Mouse (Mus musculus) large intestine, adult 2 months (tissue): ENCODE measurements around the gene Tmem170b. TPM values are rescaled to one million over a fixed set of nuclear protein-coding genes. Genes with fewer than 3 reads are reported as not detected.
"Not testable (repeated sequence)": the region's sequence is repeated elsewhere in the genome, so short reads cannot be mapped to it uniquely, and the experiment has no call there.

Source experiments
- DNase-seq: peaks from one replicate; pipeline ENCODE4 v3.0.0-alpha.2; 2012; ENCODE audit warnings: low read depth, low spot score
- WGBS: fragments of 180-500 bp; shearing (Covaris S2); methylation state at CpG from one replicate; pipeline ENCODE4 v1.1.7; 2018; 5-methylcytosine and 5-hydroxymethylcytosine counted together
- polyA plus RNA-seq: library from polyadenylated mRNA; depleted of rRNA; stranded (reverse); fragments of >200 nt; gene quantifications from 2 replicates; pipeline ENCODE4 v1.2.3, GENCODE M21; 2012

The Tmem170b gene
- polyA plus RNA-seq, 1 experiment: 2.0 TPM

DNA sequence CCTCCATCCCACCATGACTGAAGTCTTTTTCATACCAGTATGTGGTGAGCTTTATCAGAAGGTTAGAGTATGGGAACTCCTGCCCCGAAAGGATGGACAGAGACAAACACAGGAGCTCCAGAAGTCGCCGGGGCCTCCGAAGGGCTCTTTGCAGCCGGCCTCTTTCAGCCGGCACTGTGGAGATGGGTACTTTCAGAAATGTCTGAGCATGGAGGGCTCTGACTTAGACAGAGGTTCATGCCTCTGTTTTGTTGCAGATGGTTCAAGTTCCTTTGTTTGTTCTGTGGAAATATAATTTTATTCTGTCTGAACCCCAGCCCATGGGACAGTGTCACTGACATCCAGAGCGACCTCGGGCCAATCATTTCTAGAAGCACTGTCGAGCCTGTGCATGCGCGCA is 55.4 kb downstream of the Tmem170b start:
- WGBS: 96% methylated on average over 11 of the region's 11 CpGs
- DNase-seq: no peak

DNA sequence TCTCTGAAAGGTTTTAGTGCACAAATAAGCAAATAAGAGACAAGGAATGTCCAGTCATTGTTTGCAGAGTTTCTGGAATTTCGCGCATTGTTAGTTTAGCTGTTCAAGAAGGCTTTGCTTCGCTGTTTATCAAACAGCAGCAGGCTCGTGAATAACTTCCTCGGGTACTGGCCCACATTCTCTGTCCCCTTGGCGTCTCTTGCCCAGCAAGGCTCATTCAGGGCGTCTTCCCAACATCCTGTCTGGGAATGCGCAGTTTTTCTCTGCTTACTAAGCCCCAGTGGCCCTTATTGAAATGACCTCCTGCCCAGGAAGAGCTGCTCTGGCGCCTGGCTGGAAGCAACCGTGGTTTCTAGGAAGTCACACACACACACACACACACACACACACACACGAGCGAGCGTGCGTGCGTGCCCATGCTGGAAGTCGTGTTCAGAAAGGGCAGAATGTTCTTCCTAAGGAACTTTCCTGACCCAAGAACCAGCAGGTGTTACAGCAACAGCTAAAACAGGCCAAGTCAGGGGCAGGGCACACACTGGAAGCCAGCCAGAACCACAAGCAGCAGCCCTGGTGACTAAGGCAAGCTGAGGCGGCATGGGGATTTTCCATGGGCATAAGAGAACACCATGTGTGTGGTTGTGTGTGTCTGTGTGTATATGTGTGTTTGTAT is 56.8 kb downstream of the Tmem170b start:
- 6% methylated on average over 17 of the region's 17 CpGs for WGBS
- no peak for DNase-seq

DNA sequence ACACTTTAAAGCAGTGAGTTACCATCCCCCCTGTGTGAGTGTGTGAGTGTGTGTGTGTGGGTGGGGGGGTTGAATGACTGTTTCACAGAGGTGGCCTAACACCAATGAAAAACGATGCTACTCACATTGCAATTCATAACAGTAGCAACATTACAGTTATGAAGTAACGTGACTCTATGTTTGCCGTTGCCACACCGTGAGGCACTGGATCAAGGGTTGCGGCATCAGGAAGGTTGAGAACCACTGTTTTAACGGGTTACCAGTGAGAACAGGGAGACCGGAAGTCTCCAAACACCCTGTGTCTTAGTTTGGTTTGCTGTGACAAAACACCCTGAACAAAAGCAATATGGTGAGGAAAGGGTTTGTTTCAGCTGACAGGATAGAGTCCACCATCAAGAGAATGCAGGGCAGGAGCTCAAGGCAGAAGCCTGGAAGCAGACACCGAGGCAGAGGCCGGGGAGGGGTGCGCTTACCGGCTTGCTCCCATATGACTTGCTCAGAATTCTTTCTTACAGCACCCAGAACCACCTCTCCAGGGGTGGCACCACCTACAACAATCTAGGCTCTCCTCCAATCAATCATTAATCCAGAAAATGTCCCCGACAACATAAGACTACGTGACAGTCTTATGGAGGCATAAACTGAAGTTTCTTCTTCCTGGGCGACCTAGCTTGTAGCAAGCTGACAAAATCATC is 57.9 kb downstream of the Tmem170b start:
- no peak for DNase-seq
- 33% methylated on average over 14 of the region's 14 CpGs for WGBS

DNA sequence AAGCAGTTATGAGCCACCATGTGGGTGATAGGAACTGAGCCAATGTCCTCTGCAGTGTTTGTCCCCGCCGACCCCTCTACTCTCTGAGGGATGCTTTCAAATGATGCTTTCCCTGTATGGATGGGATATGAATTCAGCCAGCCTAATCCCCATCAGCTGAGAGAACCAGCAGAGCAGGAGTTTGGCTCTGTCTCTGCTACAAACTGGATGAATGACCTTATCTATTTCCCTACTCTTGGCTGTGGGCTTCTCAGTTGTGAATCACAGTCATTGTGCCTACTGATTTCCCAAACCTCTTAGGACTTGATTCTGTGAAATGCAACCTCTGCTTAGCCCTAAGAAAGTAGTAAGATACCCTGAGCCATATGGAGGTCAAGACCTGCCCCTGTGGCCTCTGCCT is 64.2 kb downstream of the Tmem170b start:
- WGBS: 92% methylated on average over 2 of the region's 2 CpGs

DNA sequence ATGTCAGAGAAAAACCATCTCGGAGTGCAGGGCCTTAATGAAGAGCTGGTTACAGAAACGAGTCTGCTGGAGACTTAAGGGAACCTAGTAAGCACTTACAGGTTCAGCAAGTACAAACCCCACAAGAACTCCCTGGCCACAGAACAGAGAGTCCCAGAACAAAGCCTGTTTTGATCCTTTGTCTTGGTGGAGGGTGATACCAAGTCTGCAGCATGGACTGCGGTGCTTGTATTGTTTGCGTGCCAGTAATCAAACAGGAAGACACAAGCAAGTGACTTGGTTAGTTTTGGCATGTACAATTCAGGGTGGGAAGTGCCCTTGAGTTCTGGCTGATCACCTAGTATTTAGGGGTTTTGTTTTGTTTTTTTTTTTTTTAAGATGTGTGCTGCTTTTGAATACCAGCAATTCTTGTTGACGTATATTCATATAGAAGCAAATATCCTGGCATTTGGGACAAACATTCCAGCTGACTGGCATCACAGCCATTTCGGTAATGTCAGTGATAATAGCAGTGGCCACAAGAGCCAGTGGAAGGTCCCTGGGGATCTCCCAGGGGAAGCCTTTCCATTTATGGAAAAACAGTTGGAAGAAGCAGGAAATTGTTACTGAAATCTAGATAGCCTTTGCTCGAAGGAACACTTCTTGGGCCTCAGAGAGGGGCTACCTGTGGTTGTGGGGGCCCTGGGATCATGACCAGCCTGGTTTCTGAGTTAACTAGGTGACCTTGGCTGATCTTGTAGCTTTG is 64.9 kb downstream of the Tmem170b start:
- 66% methylated on average over 7 of the region's 7 CpGs for WGBS
- DNase-seq: no peak

More for the DNA sequence above, 64.2 kb downstream of the Tmem170b start:
- no peak for DNase-seq

DNA sequence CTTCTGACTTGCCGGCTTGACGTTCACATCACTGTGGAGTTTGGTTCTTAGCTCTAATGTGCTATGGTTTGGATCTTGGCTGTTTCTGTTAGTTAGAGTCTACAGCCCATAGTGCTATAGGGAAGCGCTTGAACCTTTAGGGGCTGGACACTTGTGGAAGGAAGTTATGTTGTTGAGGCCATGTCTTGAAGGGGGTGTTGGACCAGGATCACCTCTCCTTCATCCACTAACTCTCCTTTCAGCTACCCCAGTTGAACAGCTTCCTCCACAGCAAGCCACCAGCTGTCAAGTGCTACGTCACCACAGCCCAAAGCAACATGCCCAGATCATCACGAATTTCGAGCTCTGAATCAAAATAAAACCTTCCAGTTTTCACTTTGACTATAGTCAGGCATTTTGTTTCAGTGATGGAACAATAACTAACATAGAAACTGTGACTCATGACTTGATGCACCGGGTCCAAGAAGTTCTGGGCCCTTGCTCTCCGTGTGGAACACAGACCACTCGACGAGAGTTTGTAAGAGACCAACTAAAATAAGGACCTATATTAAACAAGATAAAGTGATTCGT is 65.5 kb downstream of the Tmem170b start:
- no peak for DNase-seq
- 93% methylated on average over 11 of the region's 11 CpGs for WGBS

DNA sequence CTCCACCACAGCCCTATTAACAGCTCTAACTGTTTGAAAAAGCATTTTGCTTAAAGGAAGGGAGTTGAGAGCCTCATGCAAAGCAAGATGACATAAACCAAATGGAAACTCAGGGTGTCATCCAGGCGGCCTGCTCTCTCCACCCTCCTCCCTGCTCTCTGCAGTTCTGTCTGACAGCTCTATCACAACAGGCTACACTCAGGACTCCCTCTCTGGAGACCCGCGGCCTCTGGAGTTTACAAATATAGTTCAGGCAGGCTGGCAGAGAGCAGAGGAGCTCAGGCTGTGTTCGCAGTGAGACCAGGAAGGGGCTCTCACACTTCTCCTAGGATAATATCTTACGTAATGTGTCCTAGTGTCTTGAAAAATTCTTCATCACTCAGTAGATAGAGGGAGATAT is 67.2 kb downstream of the Tmem170b start:
- DNase-seq: not testable (repeated sequence)
- WGBS: 61% methylated on average over 5 of the region's 5 CpGs

DNA sequence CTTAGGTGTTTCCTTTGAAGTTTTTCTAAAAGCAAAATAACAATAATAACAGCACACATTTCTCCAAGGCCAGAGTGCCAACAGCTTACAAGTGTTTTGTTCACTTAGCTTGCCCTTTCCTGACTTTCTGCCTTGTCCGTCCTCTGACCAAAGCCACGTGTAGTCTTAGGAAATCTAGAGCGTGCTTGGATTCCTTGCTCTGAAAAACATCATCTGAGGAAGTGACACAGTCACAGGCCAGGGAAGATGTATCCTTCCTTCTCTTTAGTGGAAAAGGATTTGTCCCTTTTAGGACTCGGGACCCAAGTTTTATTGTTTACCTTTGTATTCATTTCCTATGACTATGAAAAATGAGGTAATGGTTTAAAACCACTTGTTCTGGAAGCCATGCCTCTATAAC is 67.8 kb downstream of the Tmem170b start:
- WGBS: 74% methylated on average over 4 of the region's 4 CpGs
- DNase-seq: no peak

DNA sequence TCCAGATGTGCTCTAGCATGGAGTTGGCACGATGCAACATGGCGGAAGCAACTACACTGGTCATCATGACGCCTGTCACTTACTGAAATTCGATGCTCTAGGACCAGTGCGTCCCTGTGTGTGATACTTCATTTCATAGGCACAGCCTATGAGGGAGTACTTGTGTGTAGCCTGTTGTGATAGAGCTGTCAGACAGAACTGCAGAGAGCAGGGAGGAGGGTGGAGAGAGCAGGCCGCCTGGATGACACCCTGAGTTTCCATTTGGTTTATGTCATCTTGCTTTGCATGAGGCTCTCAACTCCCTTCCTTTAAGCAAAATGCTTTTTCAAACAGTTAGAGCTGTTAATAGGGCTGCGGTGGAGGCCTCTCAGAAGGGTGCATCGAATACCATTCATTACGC is 68.9 kb downstream of the Tmem170b start:
- WGBS: 88% methylated on average over 9 of the region's 9 CpGs
- DNase-seq: not testable (repeated sequence)

DNA sequence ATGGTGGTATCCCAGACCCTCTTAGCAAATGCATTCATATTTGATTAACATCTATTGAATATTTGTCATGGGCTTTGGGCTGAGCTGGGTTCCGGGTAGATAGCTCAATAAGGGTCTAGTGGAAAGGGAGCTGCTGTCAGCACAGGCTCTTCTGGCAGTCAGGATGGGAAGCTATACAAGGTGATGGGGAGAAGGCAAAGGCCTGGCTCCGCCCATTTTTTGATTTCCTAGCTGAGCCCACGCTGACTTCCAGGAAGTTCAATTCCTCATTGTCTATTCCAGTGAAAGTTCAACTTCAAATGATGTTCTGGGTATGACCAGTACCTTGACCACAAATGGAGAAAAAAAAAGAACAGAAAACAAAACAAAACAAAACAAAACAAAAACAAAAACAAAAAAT is 69.8 kb downstream of the Tmem170b start:
- no peak for DNase-seq
- 92% methylated on average over 3 of the region's 3 CpGs for WGBS

DNA sequence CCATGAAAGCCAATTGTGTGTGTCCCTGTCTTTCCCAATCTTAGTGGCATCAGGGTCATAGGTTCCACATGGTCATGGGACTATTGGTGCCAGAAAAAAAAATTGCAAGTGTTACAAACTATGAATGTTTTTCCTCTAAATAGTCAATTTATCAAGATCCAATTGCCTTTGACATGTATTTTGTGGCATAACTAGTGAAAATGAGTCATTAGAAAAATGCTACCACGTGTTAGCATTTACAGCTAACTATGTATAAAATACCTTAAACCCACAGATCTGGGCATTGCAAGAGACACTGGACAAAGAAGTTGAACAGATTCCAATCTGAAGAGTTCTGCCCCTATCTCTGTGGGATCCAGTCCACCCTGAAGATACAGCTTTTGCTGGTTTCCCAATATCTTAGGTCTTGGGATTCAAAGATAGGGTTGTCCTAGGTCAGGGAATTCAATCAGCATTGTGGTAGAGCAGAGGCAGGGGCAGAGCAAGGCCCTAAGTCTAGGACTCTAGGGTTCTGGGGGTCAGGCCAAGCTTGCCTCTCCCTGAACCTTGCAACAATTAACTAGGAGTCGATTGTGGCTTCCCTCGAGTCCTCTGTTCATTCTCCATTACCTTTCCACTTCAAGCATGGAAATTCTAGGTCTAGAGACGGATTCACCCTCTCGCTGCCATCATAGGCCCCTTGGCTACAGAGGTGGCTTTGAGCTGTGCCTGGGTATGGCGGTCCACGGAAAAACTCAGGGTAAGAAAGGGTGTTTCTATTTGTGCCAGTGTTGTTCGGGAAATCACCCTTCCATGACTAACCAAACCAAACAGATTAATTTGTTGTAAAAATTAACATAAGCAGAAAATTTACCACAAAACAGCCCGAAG is 70.5 kb downstream of the Tmem170b start:
- 90% methylated on average over 9 of the region's 9 CpGs for WGBS

DNA sequence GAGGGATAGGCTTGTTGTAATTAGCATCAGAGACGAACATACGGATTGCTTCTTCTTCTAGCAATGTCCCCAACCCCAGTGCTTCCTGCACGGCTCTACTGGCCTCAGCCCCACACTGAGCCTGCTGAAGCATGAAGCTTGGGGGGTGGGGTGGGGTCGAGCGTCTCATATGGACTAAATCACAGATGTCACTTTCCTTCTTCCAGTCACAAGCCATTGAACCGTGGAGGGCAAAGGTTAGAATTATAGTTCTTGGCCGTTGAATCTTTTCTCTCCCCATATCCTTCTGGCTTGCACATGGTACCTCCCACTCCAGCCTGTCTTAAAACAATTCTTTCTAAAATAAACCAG is 71.1 kb downstream of the Tmem170b start:
- 65% methylated on average over 7 of the region's 7 CpGs for WGBS

More for the DNA sequence above, 70.5 kb downstream of the Tmem170b start:
- DNase-seq: no peak

DNA sequence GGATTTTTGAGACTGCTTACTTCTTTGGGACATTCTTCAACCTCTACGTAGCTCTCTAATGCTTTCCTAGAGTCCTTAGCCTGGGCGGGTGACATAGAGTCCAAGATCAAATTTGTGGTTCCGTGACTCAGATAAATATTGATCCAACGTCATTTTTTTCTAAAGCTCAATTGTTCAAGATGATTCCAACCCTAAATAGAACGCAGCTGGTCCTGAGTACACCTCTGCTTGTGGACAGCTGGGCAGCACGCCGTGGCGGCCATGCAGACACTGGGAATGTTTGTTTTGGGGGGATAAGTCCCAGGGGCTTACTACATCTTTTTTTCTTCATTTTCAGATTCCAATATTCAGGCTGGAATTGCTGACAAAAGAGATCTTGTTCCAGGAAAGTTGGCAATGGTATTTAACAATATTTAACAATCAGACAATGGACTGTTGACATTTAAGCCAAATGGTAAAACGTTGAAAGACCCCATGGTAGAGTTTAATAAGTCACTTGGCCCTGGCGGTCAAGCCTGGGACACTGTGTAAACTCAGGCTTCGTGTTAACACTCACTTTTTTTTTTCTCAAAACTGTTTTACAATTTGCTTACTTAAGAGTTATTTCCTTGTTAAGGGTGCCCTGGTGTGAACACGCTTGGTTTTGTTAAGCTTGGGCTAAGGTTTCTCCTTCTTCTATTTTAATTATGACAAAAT is 75.3 kb downstream of the Tmem170b start:
- 22% methylated on average over 12 of the region's 12 CpGs for WGBS

More for the DNA sequence above, 71.1 kb downstream of the Tmem170b start:
- no peak for DNase-seq

DNA sequence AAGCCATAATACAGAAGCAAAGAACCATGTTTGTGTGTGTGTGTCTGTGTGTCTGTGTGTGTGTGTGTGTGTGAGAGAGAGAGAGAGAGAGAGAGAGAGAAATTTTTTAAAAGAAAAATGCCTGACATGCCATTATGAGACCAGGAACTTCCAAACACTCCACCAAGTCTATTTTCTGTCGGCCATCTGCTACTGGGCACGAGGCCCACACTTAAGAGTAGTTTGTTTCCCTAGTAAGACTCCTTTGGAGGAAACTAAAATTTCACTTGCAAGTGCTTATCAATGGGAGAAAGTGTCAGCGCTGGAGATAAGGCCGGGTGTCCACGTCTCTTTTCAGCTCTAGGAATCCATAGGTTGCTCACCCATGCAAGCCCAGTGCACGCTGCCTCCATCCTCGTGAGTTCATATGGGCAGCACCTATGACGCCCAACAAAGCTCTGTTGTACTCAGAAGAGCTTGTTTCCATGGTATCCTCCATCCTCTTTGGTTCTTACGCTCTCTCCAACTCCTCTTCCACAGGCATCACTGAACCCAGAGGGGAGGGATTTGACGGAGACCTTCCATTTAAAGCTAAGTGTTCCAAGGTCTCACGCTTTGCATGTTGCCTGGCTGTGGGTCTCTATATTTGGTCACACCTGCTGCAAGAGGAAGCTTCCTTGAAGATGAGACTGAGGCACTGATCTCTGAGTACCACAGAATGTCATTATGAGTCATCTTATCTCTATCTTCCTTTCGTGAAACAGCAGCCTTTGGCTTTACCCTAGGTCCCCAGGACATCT is 76.8 kb downstream of the Tmem170b start:
- no peak for DNase-seq
- 76% methylated on average over 12 of the region's 12 CpGs for WGBS

More for the DNA sequence above, 75.3 kb downstream of the Tmem170b start:
- no peak for DNase-seq

DNA sequence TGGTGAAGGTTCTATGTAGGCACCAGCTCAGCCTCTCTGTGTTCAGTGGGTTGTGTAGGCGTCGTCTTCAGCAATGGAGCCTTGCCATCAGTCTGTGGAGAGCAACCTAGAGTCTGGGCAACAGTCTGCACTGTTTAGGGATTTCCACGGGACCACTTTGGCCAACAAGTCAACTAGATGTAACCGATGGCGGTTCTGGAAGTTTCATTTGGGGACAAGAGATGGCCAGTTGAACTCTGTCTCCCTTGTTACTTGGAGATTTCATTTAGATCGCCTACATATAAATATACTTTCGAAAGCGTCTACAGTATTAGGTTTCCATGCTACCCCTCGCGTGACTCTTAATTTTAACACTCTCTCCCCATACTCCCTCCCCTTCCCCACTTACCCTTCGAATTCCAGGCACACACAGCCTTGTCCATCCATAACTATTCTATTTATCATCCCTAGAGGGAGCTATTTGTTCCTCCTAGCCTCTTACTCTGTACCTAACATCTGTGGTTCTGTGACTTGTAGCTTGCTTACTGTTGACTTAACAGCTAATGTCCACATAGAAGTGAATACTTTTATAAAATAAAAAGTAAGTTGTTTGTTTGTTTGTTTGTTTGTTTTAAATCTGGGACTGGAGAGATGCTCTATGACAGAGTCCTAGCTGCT is 77.8 kb downstream of the Tmem170b start:
- 91% methylated on average over 11 of the region's 11 CpGs for WGBS

DNA sequence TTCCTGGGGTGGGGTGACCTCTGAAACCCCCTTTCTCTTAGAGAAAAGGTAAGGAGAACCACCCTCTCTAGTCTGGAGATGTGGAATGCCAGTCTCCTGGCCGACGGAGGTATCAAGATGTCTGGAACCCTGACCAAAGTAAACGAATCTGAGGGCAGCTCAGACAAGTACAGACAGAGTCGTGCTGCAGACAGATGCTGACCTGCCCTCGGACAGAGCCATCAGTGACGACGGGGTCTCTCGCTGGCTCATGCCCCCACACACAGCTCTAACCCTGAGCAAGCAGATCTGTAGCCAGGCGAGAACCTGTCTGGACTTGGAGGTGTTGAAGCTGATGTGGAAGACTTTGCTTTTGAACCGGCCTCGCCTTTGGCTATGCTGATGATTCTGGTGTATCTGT is 79.8 kb downstream of the Tmem170b start:
- WGBS: 74% methylated on average over 11 of the region's 11 CpGs
- no peak for DNase-seq

More for the DNA sequence above, 77.8 kb downstream of the Tmem170b start:
- no peak for DNase-seq

DNA sequence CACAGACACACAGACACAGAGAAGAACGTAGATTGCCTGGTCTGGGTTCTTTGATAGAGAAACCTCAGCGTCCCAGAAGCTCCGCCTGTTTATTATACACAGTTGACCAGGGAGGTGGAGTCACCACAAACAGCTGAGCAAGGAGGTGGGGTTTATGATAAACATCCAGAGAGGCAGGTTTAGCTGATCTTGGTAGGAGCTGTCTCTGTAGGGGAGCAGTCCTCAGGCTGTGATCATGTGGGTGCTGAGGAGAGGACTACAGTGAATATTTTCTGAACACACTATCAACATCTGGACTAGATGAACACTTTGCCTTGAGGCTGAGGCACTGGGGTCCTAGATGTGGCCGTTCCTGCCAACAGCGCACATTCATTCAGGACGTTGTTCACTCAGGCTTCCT is 83.3 kb downstream of the Tmem170b start:
- DNase-seq: no peak
- 47% methylated on average over 6 of the region's 6 CpGs for WGBS

DNA sequence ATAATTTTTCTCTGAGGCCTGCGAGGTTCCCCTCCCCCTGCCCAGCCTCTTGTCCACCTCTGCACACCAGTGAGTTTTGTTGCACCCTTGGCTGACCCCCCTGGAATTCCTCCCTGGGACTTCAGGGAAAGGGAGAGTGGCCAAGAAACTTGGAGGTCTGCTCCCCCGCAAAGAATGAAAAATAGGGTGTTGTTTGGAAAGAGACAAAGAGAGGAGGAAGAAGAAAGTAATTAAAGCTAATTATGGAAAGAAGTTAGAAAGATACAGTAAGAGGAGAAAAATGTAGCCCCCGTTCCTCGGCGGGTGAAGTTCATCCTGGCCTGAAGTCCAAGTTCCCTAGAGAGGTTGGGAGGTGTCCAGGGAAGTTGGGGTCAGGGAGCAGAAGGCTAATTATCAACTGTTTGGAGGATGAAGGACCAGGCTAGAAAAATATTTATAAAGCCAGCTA is 83.9 kb downstream of the Tmem170b start:
- WGBS: 49% methylated on average over 5 of the region's 5 CpGs

More for the DNA sequence above, 83.9 kb downstream of the Tmem170b start:
- no peak for DNase-seq
